Mouse (Mus musculus): ENCODE data around the gene Hagh. TPM values are rescaled to one million over a fixed set of nuclear protein-coding genes. Genes with fewer than 3 reads are reported as not detected.

Gene Hagh
- total and polyA plus RNA-seq, 2 experiments, result 855 to 900 TPM

DNA sequence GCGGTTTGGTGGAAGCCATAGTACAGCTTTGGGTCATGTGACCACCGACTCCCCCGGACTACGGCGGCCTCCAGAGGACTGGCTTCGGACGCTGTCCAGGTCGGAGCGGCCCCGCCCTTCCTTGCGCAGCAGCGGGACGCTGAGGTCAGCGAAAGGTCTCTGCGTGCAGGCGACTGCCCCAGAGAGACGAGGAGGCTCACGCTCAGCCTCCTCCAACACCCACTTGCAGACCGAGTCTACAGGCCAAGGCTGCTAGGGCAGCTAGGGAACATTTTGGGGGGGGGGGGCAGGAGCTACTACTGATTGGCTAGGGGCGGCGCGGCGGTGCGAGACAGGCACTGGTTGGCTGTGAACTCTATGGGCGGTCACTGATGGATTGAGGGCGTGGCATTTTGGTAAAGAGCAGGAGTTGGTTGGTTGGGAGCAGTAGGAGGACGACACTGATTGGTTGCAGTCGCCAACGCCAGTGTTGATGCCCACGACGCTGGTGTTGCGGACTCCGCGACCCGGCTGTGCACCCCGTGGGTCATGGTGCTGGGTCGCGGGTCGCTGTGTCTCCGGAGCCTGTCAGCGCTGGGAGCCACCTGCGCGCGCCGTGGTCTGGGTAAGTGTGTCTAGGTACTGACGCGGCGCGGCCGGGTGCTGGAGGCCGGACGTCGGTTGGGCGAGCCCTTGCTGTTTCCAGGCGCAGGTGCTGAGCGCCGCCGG lies 10.3 kb downstream of the Hagh start, which contains the start of gene Fahd1:
Gene Fahd1 (minus strand): TSS at position 300 of the 708 bp plus-strand sequence.
- peak within 1 kb of the TSS; percentile 96 for H3K9ac ChIP-seq (ENCODE audit: low read depth, low read length)
- H3K36me3 ChIP-seq (ENCODE audit: control insufficient read depth, insufficient read depth, low read length), result peaks cover 19% of the 10 kb centered on the region
- H3K4me1 ChIP-seq (ENCODE audit: control insufficient read depth, insufficient read depth, low read length), result peaks cover 7% of the 10 kb centered on the region
- WGBS, result under 1% methylated on average over 58 of the region's 58 CpGs
- peak within 1 kb of the TSS; percentile 96 for H3K27ac ChIP-seq (replicated peaks; ENCODE audit: insufficient read depth, low read depth, low read length)
- TF ChIP-seq POLR2A (IDR thresholded peaks at IDR 0.05; ENCODE audit: extremely low read depth, insufficient read depth, low read length) (peak; percentile 95), CTCF (IDR thresholded peaks at IDR 0.05; ENCODE audit: low read depth, low read length) (no peak)
- H3K4me3 ChIP-seq (ENCODE audit: insufficient read depth, low read depth, low read length), result peak within 1 kb of the TSS; percentile 88
- H3K79me2 ChIP-seq (ENCODE audit: control insufficient read depth, insufficient read depth, low read length), result peaks cover 18% of the 10 kb centered on the region; the same call in 1 of the 2 replicates
- DNase-seq (ENCODE audit: extremely low read depth, low read depth, low spot score), result peak; percentile 97
- H3K27me3 ChIP-seq (ENCODE audit: control insufficient read depth, insufficient read depth, low read length), result no peaks in the 10 kb centered on the region

DNA sequence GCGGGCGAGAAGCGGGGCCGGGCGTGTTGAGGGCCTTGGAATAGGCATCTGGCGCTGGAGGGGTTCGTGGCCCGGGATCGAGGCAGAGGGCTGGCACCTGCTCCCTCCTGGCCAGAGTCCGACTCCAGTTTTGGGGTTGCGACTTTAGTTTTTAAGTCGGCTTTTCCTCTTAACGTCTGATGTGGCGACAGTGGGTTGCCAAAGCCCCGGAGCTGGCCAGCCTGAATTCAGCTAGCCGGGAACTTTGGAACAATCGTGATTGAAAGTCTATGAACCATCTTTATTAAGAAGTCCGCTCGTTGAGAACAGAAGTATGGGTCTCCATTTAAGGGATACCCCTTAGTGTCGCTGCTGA lies 10.8 kb downstream of the Hagh start:
- Histone ChIP-seq H3K36me3 (ENCODE audit: control insufficient read depth, insufficient read depth, low read length) (peaks cover 23% of the 10 kb centered on the region), H3K79me2 (ENCODE audit: control insufficient read depth, insufficient read depth, low read length) (peaks cover 18% of the 10 kb centered on the region; the same call in 1 of the 2 replicates), H3K27me3 (ENCODE audit: control insufficient read depth, insufficient read depth, low read length) (no peaks in the 10 kb centered on the region), H3K9ac (ENCODE audit: low read depth, low read length) (peak overlapping the region; percentile 96), H3K4me3 (ENCODE audit: insufficient read depth, low read depth, low read length) (peak overlapping the region; percentile 88), H3K27ac (replicated peaks; ENCODE audit: insufficient read depth, low read depth, low read length) (peak overlapping the region; percentile 93), H3K4me1 (ENCODE audit: control insufficient read depth, insufficient read depth, low read length) (peaks cover 12% of the 10 kb centered on the region)
- WGBS, result under 1% methylated on average over 20 of the region's 20 CpGs
- DNase-seq (ENCODE audit: extremely low read depth, low read depth, low spot score), result peak; percentile 51
- TF ChIP-seq CTCF (IDR thresholded peaks at IDR 0.05; ENCODE audit: low read depth, low read length), result no peak
- TF ChIP-seq POLR2A (IDR thresholded peaks at IDR 0.05; ENCODE audit: extremely low read depth, insufficient read depth, low read length), result no peak

DNA sequence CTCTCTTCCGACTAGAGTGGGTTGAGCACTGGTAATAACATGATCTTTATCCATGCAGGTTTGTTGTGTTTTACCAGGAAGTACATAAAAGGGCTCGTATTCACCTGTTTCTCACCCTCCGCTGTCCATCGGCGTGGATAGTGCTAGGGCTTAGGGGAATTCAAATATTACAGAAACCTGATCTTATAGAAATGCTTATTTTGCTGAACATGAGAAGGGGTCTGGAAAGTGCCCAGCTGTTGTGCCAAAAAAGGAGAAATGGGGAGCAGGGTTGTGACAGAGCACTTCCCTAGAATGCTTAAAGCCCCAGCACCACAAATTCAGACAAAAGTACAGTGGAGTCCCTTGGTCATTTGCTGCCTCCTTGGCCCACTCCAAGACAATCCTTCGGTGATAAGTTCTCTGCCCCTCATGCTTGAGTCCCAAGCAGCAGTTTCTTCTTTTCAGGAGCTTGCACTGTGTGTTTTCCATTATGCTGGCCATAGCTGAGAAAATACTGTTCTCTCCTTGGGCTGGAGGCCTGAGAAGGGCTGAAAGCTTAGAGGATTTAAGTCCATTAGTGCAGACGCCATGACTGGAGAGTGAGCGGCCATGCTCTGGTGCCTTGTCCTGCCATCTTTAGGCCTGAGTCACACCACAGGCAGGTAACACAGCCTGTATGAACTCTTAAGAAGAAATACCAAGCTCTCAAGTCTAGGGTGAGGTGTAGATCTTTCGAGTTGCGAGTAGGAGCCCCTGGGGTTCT lies 11.6 kb downstream of the Hagh start:
- H3K4me3 ChIP-seq (ENCODE audit: insufficient read depth, low read depth, low read length), result peak overlapping the region; percentile 88
- peak overlapping the region; percentile 93 for H3K27ac ChIP-seq (replicated peaks; ENCODE audit: insufficient read depth, low read depth, low read length)
- peaks cover 29% of the 10 kb centered on the region for H3K36me3 ChIP-seq (ENCODE audit: control insufficient read depth, insufficient read depth, low read length)
- peaks cover 18% of the 10 kb centered on the region; the same call in 1 of the 2 replicates for H3K79me2 ChIP-seq (ENCODE audit: control insufficient read depth, insufficient read depth, low read length)
- TF ChIP-seq POLR2A (IDR thresholded peaks at IDR 0.05; ENCODE audit: extremely low read depth, insufficient read depth, low read length), result no peak
- TF ChIP-seq CTCF (IDR thresholded peaks at IDR 0.05; ENCODE audit: low read depth, low read length), result no peak
- H3K27me3 ChIP-seq (ENCODE audit: control insufficient read depth, insufficient read depth, low read length), result no peaks in the 10 kb centered on the region
- peak; percentile 51 for DNase-seq (ENCODE audit: extremely low read depth, low read depth, low spot score)
- peak overlapping the region; percentile 96 for H3K9ac ChIP-seq (ENCODE audit: low read depth, low read length)
- peaks cover 16% of the 10 kb centered on the region for H3K4me1 ChIP-seq (ENCODE audit: control insufficient read depth, insufficient read depth, low read length)
- WGBS, result 36% methylated on average over 10 of the region's 10 CpGs

DNA sequence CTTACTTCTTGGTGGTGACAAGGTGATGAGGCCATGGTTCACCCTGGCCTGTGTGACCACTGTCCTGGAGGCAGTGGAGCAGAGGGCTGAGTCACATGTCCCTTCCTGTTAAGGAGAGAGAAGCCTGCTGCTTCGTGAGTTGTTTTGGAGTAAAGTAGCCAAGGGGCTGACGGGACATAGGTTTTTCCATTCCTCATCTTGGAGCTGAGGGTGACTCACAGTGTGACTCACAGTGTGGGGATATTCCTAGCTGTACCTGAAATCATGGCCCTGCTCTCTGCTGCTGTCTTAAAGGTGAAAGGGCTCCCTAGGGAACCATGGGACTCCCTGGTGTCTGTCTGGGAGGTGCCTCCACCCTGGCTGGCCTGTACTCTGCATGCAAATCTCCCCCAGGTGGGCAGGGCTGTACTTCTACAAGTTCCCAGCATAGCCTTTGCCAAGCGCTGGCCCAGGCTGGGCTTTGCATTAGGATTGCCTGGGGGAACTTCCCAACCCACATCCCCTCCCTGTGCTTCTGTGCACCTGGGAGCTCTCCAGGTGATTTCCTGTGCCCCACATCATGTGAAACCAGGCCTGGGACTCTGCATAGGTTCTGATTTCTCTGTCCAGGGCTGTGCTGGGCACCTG lies 16.0 kb downstream of the Hagh start:
- 57% methylated on average over 3 of the region's 3 CpGs for WGBS
- peaks cover 46% of the 10 kb centered on the region for H3K36me3 ChIP-seq (ENCODE audit: control insufficient read depth, insufficient read depth, low read length)
- H3K9ac ChIP-seq (ENCODE audit: low read depth, low read length), result 0 out of 2 replicates have a peak overlapping the region, but pooled peaks have one; percentile 31
- H3K4me1 ChIP-seq (ENCODE audit: control insufficient read depth, insufficient read depth, low read length), result peaks cover 30% of the 10 kb centered on the region
- peaks cover 14% of the 10 kb centered on the region; the same call in 1 of the 2 replicates for H3K79me2 ChIP-seq (ENCODE audit: control insufficient read depth, insufficient read depth, low read length)
- peak overlapping the region; percentile 2 for H3K27ac ChIP-seq (replicated peaks; ENCODE audit: insufficient read depth, low read depth, low read length)
- H3K27me3 ChIP-seq (ENCODE audit: control insufficient read depth, insufficient read depth, low read length), result no peaks in the 10 kb centered on the region
- TF ChIP-seq POLR2A (IDR thresholded peaks at IDR 0.05; ENCODE audit: extremely low read depth, insufficient read depth, low read length) (no peak), CTCF (IDR thresholded peaks at IDR 0.05; ENCODE audit: low read depth, low read length) (no peak)
- DNase-seq (ENCODE audit: extremely low read depth, low read depth, low spot score), result no peak
- no peak overlapping the region for H3K4me3 ChIP-seq (ENCODE audit: insufficient read depth, low read depth, low read length)

DNA sequence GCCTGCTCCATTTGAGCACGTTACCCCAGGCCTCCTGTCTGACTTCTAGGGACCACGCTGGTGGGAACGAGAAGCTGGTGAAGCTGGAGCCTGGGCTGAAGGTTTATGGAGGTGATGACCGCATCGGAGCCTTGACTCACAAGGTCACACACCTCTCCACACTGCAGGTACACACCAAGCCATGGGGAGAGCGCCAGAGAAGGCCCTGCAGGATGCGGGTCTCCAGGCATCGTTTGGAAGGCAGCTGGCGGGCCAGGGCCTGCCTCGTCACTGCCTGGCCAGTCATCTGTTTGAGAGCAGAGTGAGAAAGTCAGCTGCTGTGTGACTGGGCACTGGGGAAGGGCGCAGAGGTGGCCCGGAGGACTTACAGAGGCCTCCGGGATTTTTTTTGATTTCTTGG lies 16.6 kb downstream of the Hagh start:
- Histone ChIP-seq H3K4me3 (ENCODE audit: insufficient read depth, low read depth, low read length) (no peak overlapping the region), H3K27ac (replicated peaks; ENCODE audit: insufficient read depth, low read depth, low read length) (0 out of 2 replicates have a peak overlapping the region, but pooled peaks have one; percentile 0)

More for the DNA sequence above, 16.6 kb downstream of the Hagh start:
- DNase-seq (ENCODE audit: extremely low read depth, low read depth, low spot score), result no peak
- 65% methylated on average over 13 of the region's 13 CpGs for WGBS
- Histone ChIP-seq H3K27me3 (ENCODE audit: control insufficient read depth, insufficient read depth, low read length) (no peaks in the 10 kb centered on the region), H3K4me1 (ENCODE audit: control insufficient read depth, insufficient read depth, low read length) (peaks cover 30% of the 10 kb centered on the region), H3K36me3 (ENCODE audit: control insufficient read depth, insufficient read depth, low read length) (peaks cover 52% of the 10 kb centered on the region), H3K79me2 (ENCODE audit: control insufficient read depth, insufficient read depth, low read length) (peaks cover 8% of the 10 kb centered on the region; the same call in 1 of the 2 replicates), H3K9ac (ENCODE audit: low read depth, low read length) (no peak overlapping the region)
- TF ChIP-seq CTCF (IDR thresholded peaks at IDR 0.05; ENCODE audit: low read depth, low read length) (no peak), POLR2A (IDR thresholded peaks at IDR 0.05; ENCODE audit: extremely low read depth, insufficient read depth, low read length) (no peak)

Data from liver, adult 2 months (tissue).